Mouse (Mus musculus): ENCODE data around the gene Ank2.

Ank2 gene

DNA sequence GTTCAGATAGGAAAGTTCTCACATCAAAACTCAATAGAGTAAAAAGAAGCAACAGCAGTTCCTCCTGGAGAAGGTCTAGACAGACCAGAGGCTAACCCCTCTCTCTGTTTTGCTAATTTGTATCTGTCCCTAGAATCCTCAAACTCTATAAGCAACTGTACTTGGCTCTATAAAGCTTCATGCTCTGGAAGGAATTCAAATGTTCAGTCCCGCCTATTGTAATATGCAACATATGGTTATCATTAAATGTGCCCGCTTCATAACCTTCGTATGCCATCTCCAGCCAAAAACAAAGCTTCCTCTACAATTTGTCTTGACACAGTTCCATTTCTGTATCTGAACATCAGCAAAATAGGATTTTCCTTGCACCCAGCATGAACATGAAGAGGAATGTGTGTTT is 389.7 kb downstream of the Ank2 start:
- no peak for DNase-seq

DNA sequence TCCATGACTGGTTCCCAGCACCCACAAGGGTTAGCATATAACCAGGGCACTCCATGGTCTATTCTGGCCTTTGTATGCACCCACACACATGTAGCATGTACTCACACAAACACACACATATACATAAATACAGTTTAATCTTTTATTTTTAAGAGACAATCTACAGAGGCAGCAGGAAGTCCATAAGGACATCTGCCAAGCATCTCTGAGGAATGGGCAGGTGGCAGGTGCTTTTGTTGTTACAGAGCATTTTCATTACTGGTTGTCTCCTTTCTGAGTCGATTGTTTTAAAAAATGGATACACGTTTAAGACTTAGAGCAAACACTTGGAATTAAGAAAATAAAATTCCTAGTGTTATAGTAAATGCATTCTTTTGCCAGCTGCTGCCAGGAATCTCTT is 390.7 kb downstream of the Ank2 start:
- no peak for DNase-seq

DNA sequence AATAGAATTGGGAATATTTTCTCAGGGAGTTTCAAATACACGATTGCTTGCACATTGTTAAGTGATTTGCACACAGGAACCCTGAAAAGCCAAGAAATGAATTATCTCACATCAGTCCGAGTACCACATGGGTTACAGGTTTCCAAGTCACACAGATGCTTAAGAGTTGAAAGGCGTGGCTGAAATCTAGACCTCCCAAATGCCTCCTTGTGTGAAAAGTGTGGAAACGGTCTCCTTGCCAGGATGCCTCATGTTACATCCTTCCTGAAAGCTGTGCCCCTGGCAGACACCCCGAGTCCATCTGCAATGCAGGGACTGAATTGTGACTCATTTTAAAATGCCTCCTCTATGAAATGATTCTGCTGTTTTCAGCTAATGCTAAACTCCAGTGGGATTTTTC is 391.9 kb downstream of the Ank2 start:
- peak; percentile 77 to 78 for DNase-seq

DNA sequence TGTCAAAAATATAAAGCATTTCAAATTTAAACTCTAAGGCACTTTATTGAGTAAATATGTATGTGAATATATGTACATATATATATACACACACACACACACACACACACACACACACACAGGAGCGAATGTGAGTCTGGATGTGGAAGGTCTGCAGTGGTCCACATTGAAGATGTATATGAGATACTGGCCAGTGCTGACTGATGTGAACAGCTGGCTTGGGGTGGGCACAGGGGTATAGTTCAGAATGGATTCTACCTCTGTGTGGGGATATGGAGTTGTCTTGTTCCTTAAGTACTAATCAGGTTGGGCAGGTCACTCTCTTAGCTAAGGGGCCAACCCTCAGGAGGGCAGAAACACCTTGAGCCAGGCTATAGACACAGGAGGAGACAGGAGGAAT is 397.8 kb downstream of the Ank2 start:
- DNase-seq = no peak

DNA sequence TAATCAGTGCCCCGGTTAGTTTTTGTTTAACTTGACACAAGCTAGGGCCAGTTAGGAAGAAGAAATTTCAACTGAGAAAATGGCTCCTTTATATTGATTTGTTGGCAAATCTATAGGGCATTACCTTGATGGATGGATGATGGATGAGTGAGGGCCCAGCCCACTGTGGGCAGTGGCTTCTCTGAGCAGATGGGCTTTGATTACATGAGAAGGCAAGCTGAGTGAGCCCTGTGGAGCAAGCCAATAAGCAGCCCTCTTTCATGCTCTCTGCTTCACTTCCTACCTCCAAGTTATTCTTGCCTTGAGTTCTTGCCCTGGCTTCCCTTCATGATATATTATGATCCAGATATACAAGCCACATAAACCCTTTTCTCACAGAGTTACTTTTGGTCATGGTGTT is 401.4 kb downstream of the Ank2 start:
- DNase-seq = no peak

DNA sequence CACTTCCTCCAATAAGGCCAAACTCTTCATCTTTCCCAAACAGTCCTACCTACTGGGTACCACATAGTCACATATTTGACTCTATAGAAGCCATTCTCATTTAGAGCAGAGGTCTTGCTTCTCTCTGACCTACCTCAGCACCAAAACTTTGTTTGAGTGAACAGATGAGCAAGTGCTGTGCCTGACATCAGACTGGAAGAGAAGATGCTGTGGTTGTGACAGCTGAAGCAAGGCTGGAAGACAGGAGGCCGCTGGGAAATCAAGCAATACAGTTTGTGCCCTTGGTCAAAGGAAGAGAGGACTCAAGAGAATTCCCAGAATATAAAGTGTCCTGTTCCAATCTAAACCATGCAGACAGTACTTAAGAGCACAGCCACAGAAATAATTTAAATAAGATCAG is 402.0 kb downstream of the Ank2 start:
- no peak for DNase-seq

DNA sequence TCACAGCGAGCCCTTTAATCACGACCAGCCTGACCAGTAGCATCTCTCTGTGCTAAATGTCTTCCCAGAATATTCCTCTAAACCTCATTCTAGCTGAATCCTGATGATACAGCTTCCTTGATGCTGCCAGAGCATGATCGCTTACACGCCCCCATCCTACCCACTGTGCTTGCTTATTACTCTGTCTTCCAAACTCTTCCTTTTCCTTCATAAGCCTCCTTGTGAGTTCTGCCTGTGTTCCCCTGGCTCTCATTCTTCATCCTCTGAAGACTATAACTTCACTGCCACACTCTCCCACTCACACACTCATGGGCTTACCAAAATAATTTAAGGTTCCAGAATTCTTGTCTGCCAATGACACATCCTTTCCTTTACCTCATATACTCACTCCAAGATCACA is 405.5 kb downstream of the Ank2 start:
- DNase-seq = no peak

DNA sequence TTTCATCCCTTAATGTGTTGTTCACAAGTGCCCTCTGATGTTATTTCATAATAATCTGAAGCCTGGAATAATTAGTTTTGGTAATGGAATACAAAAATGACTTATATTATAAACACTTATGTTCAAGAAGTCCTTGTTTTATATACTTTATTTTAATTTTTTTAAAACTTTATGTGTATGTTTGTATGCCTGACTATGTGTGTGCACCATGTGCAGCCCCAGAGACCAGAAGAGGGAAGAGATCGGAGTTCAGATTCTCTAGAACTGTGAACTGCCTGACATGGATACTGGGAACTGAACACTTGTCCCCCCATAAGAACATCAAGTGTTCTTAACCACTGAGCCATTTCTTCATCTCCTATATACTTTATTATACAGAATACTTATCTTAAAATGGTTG is 411.6 kb downstream of the Ank2 start:
- DNase-seq = no peak

DNA sequence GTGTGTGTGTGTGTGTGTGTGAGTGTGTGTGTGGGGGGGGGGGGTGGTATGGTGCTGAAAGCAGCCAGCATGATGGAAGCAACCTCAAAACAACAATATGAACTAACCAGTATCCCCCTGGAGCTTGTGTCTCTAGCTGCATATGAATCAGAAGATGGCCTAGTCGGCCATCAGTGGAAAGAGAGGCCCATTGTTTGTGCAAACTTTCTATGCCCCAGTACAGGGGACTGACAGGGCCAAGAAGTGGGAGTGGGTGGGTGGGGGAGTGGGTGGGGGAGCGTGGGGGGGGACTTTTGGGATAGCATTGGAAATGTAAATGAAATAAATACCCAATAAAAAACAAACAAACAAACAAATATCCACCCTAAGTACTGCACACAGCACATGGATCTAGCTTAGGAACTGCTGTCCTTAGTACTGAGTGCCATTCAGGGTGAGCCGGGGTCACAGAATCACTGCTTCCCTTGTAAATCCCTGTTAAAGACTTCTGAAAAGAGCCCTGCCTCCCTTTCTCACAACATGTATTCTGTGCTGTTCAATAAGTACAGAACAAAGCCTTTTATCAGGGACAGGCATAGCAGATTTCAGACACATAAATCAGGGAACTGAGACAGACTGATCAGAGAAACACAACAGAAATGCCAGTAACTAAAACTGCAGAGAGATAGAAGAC is 412.2 kb downstream of the Ank2 start:
- no peak for DNase-seq

DNA sequence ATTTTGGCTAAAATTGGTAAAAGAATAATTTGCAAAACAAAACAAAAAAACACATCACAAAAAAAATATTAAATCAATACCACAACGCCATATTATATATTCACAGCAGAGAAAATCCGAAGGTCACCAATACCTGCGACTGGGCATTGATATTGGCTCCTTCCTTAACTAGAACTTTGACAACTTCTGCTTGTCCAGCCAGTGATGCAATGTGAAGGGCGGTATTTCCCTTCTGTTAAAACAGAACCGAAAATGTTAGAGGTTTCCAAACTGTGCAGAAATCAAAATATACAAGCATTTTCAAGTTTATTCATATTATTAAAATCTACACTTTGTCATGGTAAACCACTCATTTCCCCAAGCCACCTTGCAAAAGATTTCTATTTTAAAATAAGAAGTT is 421.8 kb downstream of the Ank2 start:
- DNase-seq = no peak

DNA sequence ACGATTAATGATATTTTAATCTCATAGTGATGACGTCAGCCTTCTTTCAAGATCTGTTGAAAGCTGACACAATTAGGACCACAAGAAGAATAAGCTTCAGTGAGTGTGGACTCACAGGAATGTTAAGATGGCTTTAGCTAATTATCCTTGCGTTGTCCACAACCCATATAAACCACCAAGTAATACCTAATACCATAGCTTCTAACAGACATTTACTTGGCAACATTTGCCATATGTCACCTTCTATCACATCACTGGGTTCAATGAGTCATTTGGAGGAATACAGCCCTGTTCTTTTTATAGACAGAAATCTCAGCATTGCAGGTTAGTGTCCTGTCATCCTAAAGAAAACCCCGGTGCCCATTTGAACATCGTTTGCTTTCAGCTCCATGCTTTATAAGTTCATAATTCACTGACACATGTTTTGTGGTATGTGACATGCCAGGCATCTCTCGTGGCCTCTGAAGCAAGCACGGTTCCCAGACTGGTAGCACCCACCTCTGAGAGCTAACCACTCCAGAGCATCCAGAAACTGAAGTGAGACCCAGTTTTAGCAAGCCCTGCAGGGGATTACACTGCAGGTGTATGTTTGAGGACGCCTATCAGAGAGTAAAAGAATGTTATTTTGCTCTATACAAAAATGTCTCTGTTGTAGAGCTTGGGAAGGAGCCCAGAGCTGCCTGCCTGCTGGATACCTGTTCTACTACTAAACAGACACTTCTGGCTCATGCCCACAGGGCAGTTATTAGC is 423.4 kb downstream of the Ank2 start:
- peak; percentile 48 to 90 for DNase-seq

DNA sequence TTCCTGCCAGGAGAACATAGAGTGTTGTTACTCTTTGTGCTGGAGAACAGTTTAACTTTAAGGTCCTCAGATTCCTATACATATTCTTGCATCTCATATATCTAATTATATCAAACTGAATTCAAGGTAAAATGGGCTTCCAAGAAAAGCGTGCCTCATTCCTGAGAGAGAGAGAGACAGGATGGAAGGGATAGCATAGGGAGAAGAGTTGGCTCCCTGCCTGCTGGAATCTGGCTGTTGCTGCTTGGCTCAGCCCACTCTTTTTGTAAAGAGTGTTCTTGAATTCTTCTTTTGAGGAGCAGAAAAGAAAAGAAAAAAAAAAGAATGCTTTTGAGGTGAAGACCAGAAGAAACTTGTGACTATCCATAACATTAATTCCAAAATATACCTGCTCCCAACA is 427.7 kb downstream of the Ank2 start:
- peak; percentile 75 to 78 for DNase-seq

DNA sequence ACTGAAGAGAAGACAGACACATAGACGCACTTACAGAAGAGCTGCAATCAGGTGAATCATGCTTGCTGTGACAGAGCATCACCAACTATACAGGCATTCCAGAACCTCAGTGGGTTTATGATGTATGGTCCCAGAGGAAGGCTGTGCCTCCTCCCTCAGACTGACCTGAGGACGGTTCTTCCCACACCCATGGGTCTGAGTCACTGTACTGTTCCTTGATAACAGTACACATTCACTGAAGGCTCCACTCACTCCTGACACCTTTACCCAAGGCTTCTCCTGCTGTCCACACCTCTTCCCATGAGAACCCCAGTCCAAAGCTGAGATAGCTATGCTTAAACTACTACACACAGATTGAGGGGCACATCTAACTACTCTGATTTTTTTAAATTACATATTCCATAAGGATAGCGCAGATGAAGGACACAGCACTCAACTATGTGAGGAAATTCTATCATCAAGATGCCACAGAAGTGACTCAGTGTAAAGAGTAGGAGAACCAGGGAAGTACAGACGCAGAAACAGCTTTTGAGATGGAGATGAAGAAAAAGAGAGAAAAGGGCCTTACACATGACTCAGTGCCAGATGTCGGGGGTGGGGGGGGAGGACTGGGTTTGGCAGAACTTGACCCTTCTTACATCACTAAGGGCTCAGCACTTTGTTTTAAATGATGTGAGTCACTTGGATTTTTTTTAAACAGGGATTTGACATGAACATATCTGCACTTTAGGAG is 435.3 kb downstream of the Ank2 start:
- no peak for DNase-seq

DNA sequence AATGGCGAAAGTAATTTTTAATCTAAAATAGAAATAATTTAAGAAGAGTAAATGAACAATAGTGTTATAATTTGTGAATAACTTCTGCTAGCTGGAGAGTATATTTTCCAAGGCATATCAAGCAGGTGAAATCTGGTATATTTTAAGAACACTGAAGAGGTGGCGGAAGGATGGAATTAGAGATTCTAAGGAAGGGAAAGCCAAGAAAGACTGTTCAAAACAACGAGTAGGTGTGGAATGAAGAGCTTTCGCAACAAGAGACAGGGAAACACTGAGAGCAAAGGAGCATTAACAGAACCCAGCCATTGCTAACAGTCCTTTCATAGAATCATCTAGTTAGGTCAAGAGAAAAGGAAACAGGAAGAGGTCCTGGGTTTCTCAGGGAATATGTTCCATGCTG is 439.5 kb downstream of the Ank2 start:
- DNase-seq = no peak

DNA sequence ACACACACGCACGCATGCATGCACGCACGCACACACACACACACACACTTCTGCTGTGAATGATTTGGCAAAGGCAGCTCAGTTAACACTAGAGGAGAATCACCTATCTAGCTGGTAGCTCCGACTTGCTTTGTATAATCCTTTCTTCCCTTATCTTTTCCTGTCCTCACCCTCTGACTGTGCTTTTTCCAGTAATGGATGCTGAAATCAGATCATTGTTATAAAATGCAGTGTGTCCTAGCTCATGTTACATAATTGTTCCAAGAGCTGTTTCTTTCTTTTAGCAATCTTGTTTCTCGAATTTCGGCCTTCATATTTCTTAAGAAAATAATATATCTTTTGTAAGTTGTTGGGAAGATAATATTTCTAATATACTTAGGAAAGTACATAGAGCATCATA is 457.9 kb downstream of the Ank2 start:
- DNase-seq = no peak

DNA sequence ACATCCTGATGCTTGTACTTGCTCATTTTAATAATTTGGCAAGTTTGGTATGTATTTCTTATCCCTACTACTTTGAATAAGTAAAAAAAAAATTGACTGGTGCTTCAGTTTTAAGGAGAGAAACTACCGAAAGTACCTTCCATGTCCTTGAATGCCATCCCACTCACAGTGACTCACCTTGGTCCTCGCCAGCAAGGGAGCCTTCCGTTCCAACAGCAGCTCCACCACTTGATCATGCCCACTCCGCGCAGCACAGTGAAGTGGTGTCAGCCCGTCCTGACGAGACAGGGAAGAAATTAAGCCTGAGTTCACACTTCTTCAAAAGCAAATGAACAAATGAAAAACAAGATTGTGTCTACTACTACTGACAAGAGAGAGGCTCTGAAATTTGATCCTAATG is 460.6 kb downstream of the Ank2 start:
- peak; percentile 46 to 52 for DNase-seq

DNA sequence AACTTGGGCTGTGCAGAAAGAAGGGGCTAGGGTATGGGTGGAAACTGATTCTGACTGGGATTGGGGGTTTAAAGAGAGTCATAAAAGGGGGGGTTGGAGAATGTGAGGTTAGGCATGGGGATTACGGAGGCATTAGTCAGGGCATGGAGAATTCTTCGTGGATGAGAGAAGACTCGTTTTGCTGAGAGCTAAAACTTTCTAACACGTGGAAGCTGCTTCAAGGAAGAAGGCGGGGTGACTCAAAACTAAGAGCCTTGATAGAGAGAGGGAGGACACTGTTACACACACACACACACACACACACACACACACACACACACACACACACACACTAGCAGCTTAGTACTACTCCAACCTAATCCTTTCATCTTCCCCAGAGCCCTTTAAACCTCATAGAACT is 463.0 kb downstream of the Ank2 start:
- DNase-seq = no peak

DNA sequence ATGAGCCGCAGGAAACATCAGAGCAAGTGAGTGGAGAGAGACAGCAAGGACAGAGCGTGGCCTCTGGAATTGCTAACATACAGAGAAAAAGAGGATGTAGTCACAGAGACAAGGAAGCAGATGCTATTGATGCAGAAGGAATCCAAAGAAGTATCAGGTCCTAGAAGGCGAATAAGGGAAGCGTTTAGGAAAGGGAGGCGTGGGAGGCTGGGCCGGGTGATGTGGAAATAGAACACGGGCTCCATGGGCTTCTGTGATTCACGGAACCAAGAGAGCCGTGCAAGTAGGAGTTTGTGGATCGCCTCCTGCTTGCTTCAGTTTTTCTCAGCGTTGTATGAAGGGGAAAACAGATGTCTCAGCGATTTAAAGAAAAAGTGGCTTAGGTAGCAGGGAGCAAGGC is 463.6 kb downstream of the Ank2 start:
- no peak for DNase-seq

DNA sequence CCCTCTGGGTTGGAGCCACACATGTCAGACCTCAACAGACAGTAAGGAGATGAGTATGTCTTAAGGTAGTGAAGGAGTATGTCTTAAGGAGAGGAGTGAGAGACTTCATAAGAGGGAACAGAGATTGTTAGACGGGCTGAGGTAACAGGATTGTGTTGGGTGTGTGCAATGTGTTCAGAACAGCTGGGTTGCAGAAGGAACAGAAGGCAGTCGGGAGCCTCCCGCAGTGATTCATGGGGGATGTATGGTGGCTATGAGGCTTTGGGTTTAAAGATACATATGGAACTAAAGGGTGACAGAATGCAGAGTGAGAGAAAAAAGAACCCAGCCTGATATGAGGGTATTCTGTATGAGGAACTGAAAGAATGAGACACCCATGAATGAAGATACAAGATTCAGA is 464.2 kb downstream of the Ank2 start:
- DNase-seq = no peak

DNA sequence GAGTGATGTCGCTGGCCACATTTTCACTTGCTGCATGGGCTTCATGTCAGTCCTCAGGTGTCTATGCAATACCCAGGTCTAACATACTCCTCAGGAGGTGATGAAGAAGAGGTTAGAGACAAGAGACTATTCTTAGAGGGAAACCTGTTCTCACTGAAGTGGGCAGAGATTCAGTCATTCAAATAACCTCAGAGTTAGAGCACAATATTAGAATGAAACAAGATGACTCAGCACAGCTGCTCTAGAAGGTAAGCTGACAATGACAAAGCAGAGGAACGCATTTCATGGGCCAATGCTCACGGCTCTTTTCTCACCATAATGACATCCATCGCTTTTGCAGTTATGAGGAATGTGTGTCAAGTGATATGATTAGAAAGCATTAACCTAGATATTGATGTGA is 475.2 kb downstream of the Ank2 start:
- no peak for DNase-seq

DNA sequence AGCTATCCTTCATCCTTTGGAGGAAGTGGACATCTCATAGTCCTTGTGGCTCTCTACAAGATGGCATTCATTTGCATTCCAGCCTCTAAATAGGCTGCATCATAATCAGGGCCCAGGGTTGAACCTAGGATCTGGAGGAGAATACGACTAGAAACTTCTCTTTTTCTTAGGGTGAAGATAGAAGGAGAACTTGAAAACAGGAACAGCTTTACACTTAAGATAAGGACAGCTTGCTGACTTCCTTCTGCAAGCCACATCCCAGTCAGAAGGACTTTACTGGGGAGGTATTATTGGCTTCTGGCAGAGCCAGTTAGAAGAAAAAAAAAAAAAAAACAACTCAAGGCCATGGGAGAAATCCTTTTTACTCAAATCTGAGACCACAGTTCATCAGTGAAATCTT is 479.0 kb downstream of the Ank2 start:
- no peak for DNase-seq

DNA sequence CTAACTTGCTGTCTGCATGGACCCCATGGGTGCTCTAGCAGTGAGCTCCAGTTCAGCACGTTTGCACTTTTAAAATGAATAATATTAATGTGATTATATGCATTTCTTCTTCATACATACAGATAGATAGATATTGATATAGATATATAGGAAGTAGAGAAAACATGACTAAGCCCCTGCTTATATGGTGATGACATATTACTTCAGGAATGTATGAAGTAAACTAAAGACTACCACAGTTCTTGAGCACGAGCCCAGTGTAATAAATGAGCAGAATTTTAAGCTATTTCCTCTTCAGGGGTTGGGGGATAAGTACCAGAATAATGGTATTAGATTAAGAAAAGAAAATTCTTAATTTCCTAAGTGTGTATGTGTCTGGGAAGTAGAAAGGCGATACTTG is 479.4 kb downstream of the Ank2 start:
- DNase-seq = no peak

DNA sequence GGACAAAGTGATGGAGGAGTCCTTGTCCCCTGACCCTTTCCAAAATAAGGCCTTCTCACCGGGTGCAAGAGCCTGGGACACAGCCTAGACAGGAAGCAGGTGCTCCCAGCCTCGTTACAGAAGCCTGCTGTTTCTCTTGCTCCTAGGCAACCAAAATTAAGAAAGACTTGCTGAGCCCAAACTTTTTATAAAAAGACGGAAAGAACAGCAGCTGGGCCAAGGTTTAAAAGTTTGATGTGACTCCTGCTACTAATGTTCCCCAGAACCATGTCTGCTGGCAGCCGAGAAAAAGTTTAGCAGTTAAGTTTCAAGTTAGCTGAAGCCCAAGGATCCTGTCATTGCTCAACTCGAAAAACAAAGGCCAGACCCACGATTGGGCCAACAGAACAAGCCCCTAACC is 480.0 kb downstream of the Ank2 start:
- DNase-seq = no peak

DNA sequence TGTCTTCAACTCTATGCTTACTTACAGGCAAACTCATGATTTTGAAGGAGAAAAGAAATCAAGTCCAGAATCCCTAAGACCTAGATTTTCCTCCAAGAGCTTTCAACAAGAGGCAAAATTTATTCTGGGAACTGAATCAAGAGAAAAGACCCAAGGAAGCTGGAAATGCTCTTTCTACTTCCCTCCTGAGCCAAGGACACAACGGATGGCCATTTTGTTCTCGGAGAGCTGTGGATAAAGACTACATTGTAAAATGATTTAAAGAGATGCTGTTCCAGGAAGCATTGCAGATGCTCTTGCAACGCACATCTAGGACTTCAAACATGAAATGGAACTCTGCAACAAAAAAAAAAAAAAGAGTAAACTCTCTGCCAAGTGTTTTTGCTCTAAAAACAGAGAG is 481.6 kb downstream of the Ank2 start:
- no peak for DNase-seq

All from cerebellum, postnatal 36 days (tissue).